In genomic region chr10:128625287-128625894, GRCm38 (mm10) we compare ENCODE assay signal across 8 mouse cellular contexts. TPM values are rescaled to one million over a fixed set of nuclear protein-coding genes. Genes with fewer than 3 reads are reported as not detected.
DNase-seq lines count a peak whose midpoint lies in the region; ATAC-seq and TF ChIP-seq lines count a peak whose summit lies in the region.

No protein-coding gene starts in this region.

- 37% methylated on average over 7 of the region's 7 CpGs for WGBS in stomach, postnatal 0 days

- H3K27me3 ChIP-seq in testis, adult 2 months (ENCODE audit: control insufficient read depth, insufficient read depth, low read length) = no peaks in the 10 kb centered on the region
- no peaks in the 10 kb centered on the region for H3K27me3 ChIP-seq in stomach, postnatal 0 days (ENCODE audit: control insufficient read depth, insufficient read depth, low read length)

- H3K9ac ChIP-seq in stomach, postnatal 0 days (ENCODE audit: low read length) = peak overlapping the region; percentile 88

- no peak for DNase-seq in testis, postnatal 10 days (ENCODE audit: low spot score)
- DNase-seq in liver = peak; percentile 43
- no peak for DNase-seq in stomach, postnatal 0 days (ENCODE audit: low spot score)
- DNase-seq in spleen, postnatal 36 days (ENCODE audit: low spot score in 2 of 2) = no peak
- no peak for DNase-seq in thymus, postnatal 36 days
- no peak for DNase-seq in cerebellum, adult 9-10 months

- no peak for TF ChIP-seq CTCF in testis, adult 2 months (IDR thresholded peaks at IDR 0.05; ENCODE audit: control insufficient read depth, insufficient read depth, insufficient replicate concordance, low read depth, low read length)
- no peak for TF ChIP-seq CTCF in embryonic fibroblast, embryonic 13.5 days (IDR thresholded peaks at IDR 0.05; ENCODE audit: borderline replicate concordance, insufficient read depth, low read length)
- no peak for TF ChIP-seq CTCF in stomach, postnatal 0 days (IDR thresholded peaks at IDR 0.05; ENCODE audit: low read depth)

- peak overlapping the region; percentile 80 for H3K4me2 ChIP-seq in stomach, postnatal 0 days (replicated peaks; ENCODE audit: low read depth)

- no peaks in the 10 kb centered on the region for H3K36me3 ChIP-seq in testis, adult 2 months (ENCODE audit: control insufficient read depth, insufficient read depth, low read length)
- peaks cover 6% of the 10 kb centered on the region for H3K36me3 ChIP-seq in stomach, postnatal 0 days (ENCODE audit: control insufficient read depth, insufficient read depth, low read length)

- ATAC-seq in stomach, postnatal 0 days (ENCODE audit: low FRiP score, low TSS enrichment) = no peak

- H3K4me1 ChIP-seq in testis, adult 2 months (ENCODE audit: control insufficient read depth, insufficient read depth, low read length) = no peaks in the 10 kb centered on the region
- H3K4me1 ChIP-seq in embryonic fibroblast, embryonic 13.5 days (ENCODE audit: control insufficient read depth, insufficient read depth, low read length) = no peaks in the 10 kb centered on the region
- H3K4me1 ChIP-seq in stomach, postnatal 0 days (replicated peaks; ENCODE audit: control insufficient read depth, insufficient read depth) = peaks cover 4% of the 10 kb centered on the region; the same call in 1 of the 2 replicates

- H3K27ac ChIP-seq in testis, adult 2 months (ENCODE audit: control insufficient read depth, insufficient read depth, low read depth, low read length) = peak overlapping the region; percentile 92
- no peak overlapping the region for H3K27ac ChIP-seq in embryonic fibroblast, embryonic 13.5 days (ENCODE audit: insufficient read depth, low read length)
- H3K27ac ChIP-seq in stomach, postnatal 0 days (replicated peaks) = peak overlapping the region; percentile 65

- no peak for TF ChIP-seq EP300 in stomach, postnatal 0 days (optimal IDR thresholded peaks at IDR 0.05)

- no peak for TF ChIP-seq POLR2A in testis, adult 2 months (IDR thresholded peaks at IDR 0.05; ENCODE audit: control insufficient read depth, low read depth, low read length)
- no peak; the same call in 1 of the 2 replicates for TF ChIP-seq POLR2A in embryonic fibroblast, embryonic 13.5 days (IDR thresholded peaks at IDR 0.05; ENCODE audit: low read depth, low read length)

- H3K9me3 ChIP-seq in stomach, postnatal 0 days (ENCODE audit: control insufficient read depth, low read length) = no peaks in the 10 kb centered on the region

- peak overlapping the region; percentile 95 for H3K4me3 ChIP-seq in testis, adult 2 months (ENCODE audit: control insufficient read depth, low read depth, low read length)
- peak overlapping the region; percentile 88 for H3K4me3 ChIP-seq in embryonic fibroblast, embryonic 13.5 days (ENCODE audit: insufficient read depth, low read length)
- H3K4me3 ChIP-seq in stomach, postnatal 0 days (ENCODE audit: low read depth, low read length) = peak overlapping the region; percentile 70

RNA-seq across cellular contexts. Expression of gene Rps26, which starts 1.2 kb away (rescaled TPM):
- polyA plus RNA-seq in testis, adult 2 months (2012; rRNA removed) = 296 and 407 TPM in 2 replicates
- 1,073 and 1,205 TPM in 2 replicates for polyA plus RNA-seq in embryonic fibroblast, embryonic 13.5 days (2011; ENCODE audit: insufficient read length, low read depth, missing spikeins)
- polyA plus RNA-seq in stomach, postnatal 0 days (2015; fragmentation: Nextera tagmentation; extraction: Ambion mirVana) = 781 and 811 TPM in 2 replicates

RNA-seq across cellular contexts. Expression of gene Ikzf4, which starts 20.4 kb away (rescaled TPM):
- polyA plus RNA-seq in testis, adult 2 months (2012; rRNA removed) = 0.84 and 1.2 TPM in 2 replicates
- 2.3 and 4.8 TPM in 2 replicates for polyA plus RNA-seq in embryonic fibroblast, embryonic 13.5 days (2011; ENCODE audit: insufficient read length, low read depth, missing spikeins)
- 1.6 and 1.7 TPM in 2 replicates for polyA plus RNA-seq in stomach, postnatal 0 days (2015; fragmentation: Nextera tagmentation; extraction: Ambion mirVana)

RNA-seq across cellular contexts. Expression of gene Erbb3, which starts 35.9 kb away (rescaled TPM):
- polyA plus RNA-seq in testis, adult 2 months (2012; rRNA removed) = 0.77 and 2.1 TPM in 2 replicates
- 0.13 and 0.70 TPM in 2 replicates for polyA plus RNA-seq in embryonic fibroblast, embryonic 13.5 days (2011; ENCODE audit: insufficient read length, low read depth, missing spikeins)
- 18.6 and 18.9 TPM in 2 replicates for polyA plus RNA-seq in stomach, postnatal 0 days (2015; fragmentation: Nextera tagmentation; extraction: Ambion mirVana)

RNA-seq across cellular contexts. Expression of gene Suox, which starts 48.5 kb away (rescaled TPM):
- polyA plus RNA-seq in testis, adult 2 months (2012; rRNA removed) = 7.0 and 9.7 TPM in 2 replicates
- 14.3 and 15.7 TPM in 2 replicates for polyA plus RNA-seq in embryonic fibroblast, embryonic 13.5 days (2011; ENCODE audit: insufficient read length, low read depth, missing spikeins)
- polyA plus RNA-seq in stomach, postnatal 0 days (2015; fragmentation: Nextera tagmentation; extraction: Ambion mirVana) = 20.3 and 21.4 TPM in 2 replicates

RNA-seq across cellular contexts. Expression of gene Pa2g4, which starts 59.6 kb away (rescaled TPM):
- 31.7 and 36.5 TPM in 2 replicates for polyA plus RNA-seq in testis, adult 2 months (2012; rRNA removed)
- polyA plus RNA-seq in embryonic fibroblast, embryonic 13.5 days (2011; ENCODE audit: insufficient read length, low read depth, missing spikeins) = 146 and 152 TPM in 2 replicates
- 131 and 135 TPM in 2 replicates for polyA plus RNA-seq in stomach, postnatal 0 days (2015; fragmentation: Nextera tagmentation; extraction: Ambion mirVana)
